Mouse (Mus musculus) neural tube, embryonic 11.5 days (tissue): ENCODE results near the gene Rem1. TPM values are rescaled to one million over a fixed set of nuclear protein-coding genes. Genes with fewer than 3 reads are reported as not detected.

Experiments
- ATAC-seq: fragments of 200-750 bp; cut with Nextera tagmentation; 2 replicates; pipeline ENCODE4 v1.8.0; 2017; ENCODE audit warnings: moderate number of reproducible peaks, mild to moderate bottlenecking, moderate TSS enrichment, moderate library complexity; ENCODE audit not compliant: insufficient read depth, low FRiP score, low TSS enrichment
- DNase-seq: peaks from one replicate; pipeline ENCODE4 v3.0.0-alpha.2; 2015; ENCODE audit warnings: low spot score
- H3K27ac ChIP-seq: fragments of 300-500 bp; sonication (generic); 2 replicates; pipeline ENCODE4 v1.5.1; 2014; ENCODE audit warnings: low read depth, mild to moderate bottlenecking, low read length
- H3K27me3 ChIP-seq: fragments of 300-500 bp; sonication (generic); 2 replicates; pipeline ENCODE4 v1.6.1; 2014; ENCODE audit warnings: mild to moderate bottlenecking, low read length, mixed read lengths; ENCODE audit not compliant: control insufficient read depth, insufficient read depth
- H3K36me3 ChIP-seq: fragments of 300-500 bp; sonication (generic); 2 replicates; pipeline ENCODE4 v1.6.1; 2014; ENCODE audit warnings: mild to moderate bottlenecking, low read length, moderate library complexity, mixed read lengths; ENCODE audit not compliant: control insufficient read depth, insufficient read depth
- H3K4me1 ChIP-seq: fragments of 300-500 bp; sonication (generic); 2 replicates; pipeline ENCODE4 v1.6.1; 2014; ENCODE audit warnings: low read length, mixed read lengths; ENCODE audit not compliant: control insufficient read depth, insufficient read depth
- H3K4me2 ChIP-seq: fragments of 300-500 bp; sonication (generic); 2 replicates; pipeline ENCODE4 v1.6.1; 2014; ENCODE audit warnings: low read depth, mild to moderate bottlenecking, moderate library complexity
- H3K4me3 ChIP-seq: fragments of 300-500 bp; sonication (generic); 2 replicates; pipeline ENCODE4 v1.5.1; 2014; ENCODE audit warnings: low read depth, low read length
- H3K9ac ChIP-seq: fragments of 300-500 bp; sonication (generic); 2 replicates; pipeline ENCODE4 v1.6.1; 2014; ENCODE audit warnings: mild to moderate bottlenecking, low read length
- H3K9me3 ChIP-seq: fragments of 300-500 bp; sonication (generic); 2 replicates; pipeline ENCODE4 v1.6.1; 2016; ENCODE audit warnings: low read length; ENCODE audit not compliant: control insufficient read depth
- WGBS: fragments of 180-500 bp; shearing (Covaris S2); extraction: QIAGEN DNeasy Blood & Tissue Kit; methylation state at CpG from one replicate; pipeline ENCODE4 v1.1.7; 2014; 5-methylcytosine and 5-hydroxymethylcytosine counted together
- polyA plus RNA-seq: library from polyadenylated mRNA; unstranded; fragments of >200 nt; fragmentation: Nextera tagmentation; extraction: Ambion mirVana; gene quantifications from 2 replicates; pipeline ENCODE4 v1.2.1, GENCODE M21; 2014

Rem1 gene
- polyA plus RNA-seq, 1 experiment from 2014 or later = 0.58 TPM

DNA sequence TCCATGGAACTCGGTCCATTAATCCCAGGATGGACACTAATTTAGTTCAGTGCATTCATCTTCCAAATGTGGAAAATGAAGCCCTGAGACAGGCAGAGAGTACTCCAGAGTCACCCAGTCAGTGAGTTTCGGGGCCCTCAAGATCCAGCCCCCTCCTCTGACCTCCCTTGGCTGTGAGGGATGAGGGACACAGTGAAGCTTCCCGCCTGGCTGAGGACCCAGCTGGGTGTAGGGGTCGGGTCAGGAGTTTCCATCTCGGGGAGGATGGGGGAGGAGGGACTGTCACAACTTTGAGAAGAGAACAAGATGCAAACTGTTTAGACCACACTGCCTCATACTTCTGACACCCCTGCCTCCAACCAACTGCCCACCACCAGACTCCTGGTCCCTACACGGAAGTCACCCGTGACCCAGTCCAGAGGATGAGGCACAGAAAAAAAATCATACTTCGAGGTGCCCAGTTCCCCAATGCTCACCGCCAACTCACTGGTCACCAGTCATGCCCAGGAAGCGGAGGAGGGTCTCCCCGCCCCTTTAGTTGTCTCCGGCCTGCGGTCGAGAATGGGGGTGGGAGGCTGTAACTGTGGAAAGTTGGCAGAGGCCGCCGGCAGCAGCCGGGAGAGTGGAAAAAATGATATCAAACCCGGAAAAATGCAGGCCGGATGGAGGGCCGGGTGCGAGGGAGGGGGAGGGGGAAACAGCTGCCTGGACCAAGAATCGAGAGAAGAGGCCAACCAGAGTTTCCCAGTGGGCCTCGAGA, 9.7 kb downstream of the Rem1 start:
- Histone ChIP-seq H3K4me1 (0 out of 2 replicates have a peak, but pooled peaks cover 6% of the 10 kb centered on the region), H3K9ac (no peak overlapping the region), H3K27me3 (no peaks in the 10 kb centered on the region), H3K9me3 (no peaks in the 10 kb centered on the region), H3K4me3 (no peak overlapping the region), H3K4me2 (no peak overlapping the region), H3K36me3 (no peaks in the 10 kb centered on the region), H3K27ac (no peak overlapping the region)
- DNase-seq (no peak), ATAC-seq (no peak)
- WGBS = 77% methylated on average over 23 of the region's 23 CpGs

DNA sequence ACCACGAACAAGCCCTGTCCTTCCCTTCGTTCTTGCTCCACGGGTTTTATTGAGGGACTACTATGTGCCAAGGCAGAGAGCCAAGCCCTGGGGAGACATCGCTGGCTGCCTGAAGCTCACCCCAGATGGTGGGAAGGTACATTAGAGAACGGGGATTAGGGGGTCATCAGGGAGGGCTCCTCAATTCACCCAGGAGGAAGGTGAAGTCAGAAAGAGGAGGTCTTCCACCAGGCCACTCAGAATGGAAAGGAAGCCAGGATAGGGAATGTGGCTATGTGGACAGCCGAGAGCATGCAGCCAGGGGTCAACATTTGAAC, 10.2 kb downstream of the Rem1 start:
- Histone ChIP-seq H3K4me3 (no peak overlapping the region), H3K9me3 (no peaks in the 10 kb centered on the region), H3K27ac (no peak overlapping the region), H3K27me3 (no peaks in the 10 kb centered on the region), H3K4me1 (0 out of 2 replicates have a peak, but pooled peaks cover 6% of the 10 kb centered on the region), H3K9ac (no peak overlapping the region), H3K36me3 (no peaks in the 10 kb centered on the region), H3K4me2 (no peak overlapping the region)
- 88% methylated on average over 6 of the region's 6 CpGs for WGBS
- no peak for DNase-seq
- ATAC-seq = no peak

DNA sequence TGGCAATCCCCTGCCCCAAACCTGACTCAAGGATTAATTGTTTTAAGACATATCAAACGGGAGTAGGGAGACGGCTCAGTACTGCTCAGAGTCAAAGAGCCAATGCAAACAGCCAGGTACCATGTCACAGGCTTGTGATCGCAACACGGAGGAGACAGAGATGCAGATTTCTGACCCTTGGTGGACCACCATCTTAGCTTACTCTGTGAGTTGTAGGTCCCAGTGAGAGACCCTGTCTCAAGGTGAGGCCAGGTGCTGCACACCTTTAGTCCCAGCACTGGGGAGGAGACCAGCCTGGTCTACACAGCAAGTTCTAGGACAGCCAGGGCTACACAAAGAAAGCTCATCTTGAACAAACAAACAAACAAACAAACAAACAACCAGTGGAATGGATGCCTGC, 10.6 kb downstream of the Rem1 start:
- H3K36me3 ChIP-seq = no peaks in the 10 kb centered on the region
- no peak overlapping the region for H3K4me3 ChIP-seq
- no peak overlapping the region for H3K4me2 ChIP-seq
- H3K4me1 ChIP-seq = 0 out of 2 replicates have a peak, but pooled peaks cover 6% of the 10 kb centered on the region
- H3K27me3 ChIP-seq = no peaks in the 10 kb centered on the region
- H3K9ac ChIP-seq = no peak overlapping the region
- ATAC-seq (no peak), DNase-seq (no peak)
- no peaks in the 10 kb centered on the region for H3K9me3 ChIP-seq
- 85% methylated on average over 4 of the region's 4 CpGs for WGBS
- no peak overlapping the region for H3K27ac ChIP-seq

DNA sequence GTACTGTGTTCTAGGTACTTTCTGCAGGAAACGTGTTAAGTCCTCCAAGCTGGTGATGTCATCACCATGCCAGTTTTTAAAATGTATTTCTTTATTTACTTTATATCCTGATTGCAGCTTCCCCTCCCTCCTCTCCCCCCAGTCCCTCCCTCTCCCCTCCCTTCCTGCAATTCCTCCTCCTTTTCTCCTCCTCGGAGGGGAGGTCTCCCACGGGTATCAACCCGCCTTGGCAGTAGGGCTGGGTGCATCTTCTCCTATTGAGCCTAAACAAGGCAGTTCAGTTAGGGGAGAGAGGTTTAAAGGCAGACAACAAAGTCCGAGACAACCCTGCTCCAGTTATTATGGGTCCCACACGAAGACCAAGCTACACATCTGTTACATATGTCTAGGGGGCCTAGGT, 12.1 kb downstream of the Rem1 start:
- no peak overlapping the region for H3K9ac ChIP-seq
- no peaks in the 10 kb centered on the region for H3K36me3 ChIP-seq
- WGBS = 64% methylated on average over 6 of the region's 6 CpGs
- DNase-seq = no peak
- no peak overlapping the region for H3K27ac ChIP-seq
- ATAC-seq = no peak
- H3K4me2 ChIP-seq = no peak overlapping the region
- no peaks in the 10 kb centered on the region for H3K9me3 ChIP-seq
- no peak overlapping the region for H3K4me3 ChIP-seq
- 0 out of 2 replicates have a peak, but pooled peaks cover 6% of the 10 kb centered on the region for H3K4me1 ChIP-seq
- H3K27me3 ChIP-seq = no peaks in the 10 kb centered on the region

DNA sequence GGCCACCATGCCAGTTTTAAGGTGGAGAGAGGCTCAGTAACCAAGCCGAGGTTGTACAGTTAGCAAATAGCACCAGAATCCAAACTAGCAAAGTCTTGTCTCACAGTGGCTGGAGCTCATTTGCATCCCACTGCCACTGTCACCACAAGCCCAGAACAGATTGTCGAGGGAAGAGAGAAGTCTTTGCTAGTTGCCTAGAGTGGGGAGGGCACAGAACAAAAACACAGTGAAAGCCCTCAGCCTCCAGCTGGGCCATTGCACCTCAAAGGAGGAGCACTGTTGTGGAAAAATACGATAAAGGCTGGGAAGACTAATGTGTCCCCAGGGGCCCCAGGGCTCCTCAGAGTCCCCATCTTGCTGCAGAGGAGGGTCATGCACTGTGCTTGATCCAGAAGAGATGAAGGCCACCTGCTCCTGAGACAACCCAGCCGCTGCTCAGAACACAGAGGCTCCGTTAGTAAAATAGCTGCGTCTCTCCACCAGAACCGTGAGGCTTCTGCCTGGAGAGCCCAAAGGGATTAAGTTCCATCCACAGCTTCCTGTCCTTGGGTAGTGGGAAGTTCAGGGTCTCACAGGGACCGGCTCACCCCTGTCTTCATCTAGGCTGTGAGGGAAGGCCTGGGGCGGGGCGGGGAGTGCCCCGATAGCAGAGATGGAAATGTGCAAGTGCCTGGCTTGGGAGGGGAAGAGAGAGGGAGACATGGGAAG, 12.8 kb downstream of the Rem1 start:
- H3K4me2 ChIP-seq = no peak overlapping the region
- no peak overlapping the region for H3K4me3 ChIP-seq
- ATAC-seq (peak; percentile 61; the same call in 1 of the 2 replicates), DNase-seq (peak; percentile 64)
- H3K27ac ChIP-seq = no peak overlapping the region
- no peak overlapping the region for H3K9ac ChIP-seq
- H3K4me1 ChIP-seq = 0 out of 2 replicates have a peak, but pooled peaks cover 6% of the 10 kb centered on the region
- no peaks in the 10 kb centered on the region for H3K27me3 ChIP-seq
- H3K9me3 ChIP-seq = no peaks in the 10 kb centered on the region
- 12% methylated on average over 11 of the region's 11 CpGs for WGBS
- no peaks in the 10 kb centered on the region for H3K36me3 ChIP-seq

DNA sequence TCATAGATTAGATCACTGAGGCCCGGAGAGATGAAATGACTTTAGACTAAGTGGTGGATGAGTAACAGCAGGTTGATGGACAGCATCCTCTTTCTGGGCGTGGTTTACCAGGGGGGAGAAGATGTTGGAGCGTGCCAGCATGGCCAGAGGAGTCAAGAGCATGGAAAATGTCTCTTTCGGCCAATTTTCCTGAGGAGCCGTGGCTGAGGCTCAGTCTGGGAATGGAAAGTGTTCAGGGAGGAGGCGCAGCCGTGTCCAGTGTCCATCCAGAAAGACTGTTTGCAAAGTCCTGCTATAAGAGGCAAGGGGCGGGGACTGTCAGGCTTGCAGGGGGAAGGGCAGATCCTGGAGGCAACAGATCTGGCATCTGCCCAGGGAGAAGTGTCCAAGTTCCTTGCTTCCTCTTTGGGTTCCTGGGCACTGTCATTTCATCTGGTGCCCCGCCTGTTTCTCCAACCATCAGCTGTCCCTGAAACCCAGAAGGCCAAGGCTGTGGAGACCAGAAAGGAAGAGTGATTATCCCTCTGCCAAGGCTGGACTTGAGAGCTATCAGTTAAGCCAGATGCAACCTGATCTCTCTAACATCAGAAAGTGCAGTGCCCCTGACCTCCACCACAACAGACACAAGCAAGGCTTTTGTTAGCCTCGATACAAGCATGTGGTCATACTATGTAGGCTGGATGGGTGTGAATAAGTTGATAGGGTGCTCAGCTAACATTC, 26.3 kb downstream of the Rem1 start:
- Histone ChIP-seq H3K4me3 (no peak overlapping the region), H3K4me1 (0 out of 2 replicates have a peak, but pooled peaks cover 3% of the 10 kb centered on the region), H3K4me2 (no peak overlapping the region), H3K27me3 (no peaks in the 10 kb centered on the region), H3K9ac (no peak overlapping the region), H3K9me3 (no peaks in the 10 kb centered on the region), H3K36me3 (no peaks in the 10 kb centered on the region), H3K27ac (no peak overlapping the region)
- DNase-seq (no peak), ATAC-seq (no peak)
- WGBS = 77% methylated on average over 10 of the region's 10 CpGs

DNA sequence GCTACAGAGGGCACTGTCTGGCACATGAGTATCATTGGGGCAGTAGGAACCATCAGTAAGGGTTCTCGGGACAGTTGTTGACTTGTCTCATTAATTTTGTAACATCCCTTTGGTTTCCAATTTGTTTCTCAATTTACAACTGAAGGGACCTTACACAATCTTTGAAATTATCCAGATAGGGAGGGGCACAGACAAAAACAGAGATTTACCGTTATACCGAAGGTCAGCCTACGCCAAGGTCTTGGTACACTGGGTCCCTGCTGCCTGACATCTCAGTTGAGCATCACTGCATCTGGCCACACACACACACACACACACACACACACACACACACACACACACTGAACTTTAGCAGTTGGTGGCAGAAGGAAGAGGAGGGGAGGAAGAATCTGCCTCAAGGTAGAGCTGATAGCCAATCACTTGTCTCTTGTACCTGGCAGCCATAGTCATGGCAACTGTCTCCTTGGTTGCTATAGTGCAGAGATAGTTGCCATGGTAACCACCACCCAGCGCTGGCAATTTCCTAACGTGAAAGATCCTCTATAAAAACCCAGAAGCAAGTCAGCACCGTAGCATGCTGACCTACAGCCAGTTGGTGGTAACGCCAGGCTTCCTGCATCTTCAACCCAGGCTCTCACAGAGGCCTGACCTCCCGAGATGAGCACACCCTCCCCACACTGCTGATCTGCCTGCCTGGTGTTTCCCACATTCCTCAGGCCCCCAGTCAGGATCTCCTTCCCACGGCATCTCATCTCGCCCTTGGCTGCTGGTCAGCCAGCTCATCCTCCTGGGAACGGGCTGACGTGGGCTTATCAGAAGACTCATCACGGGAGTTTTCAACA, 27.3 kb downstream of the Rem1 start:
- no peak overlapping the region for H3K27ac ChIP-seq
- 55% methylated on average over 14 of the region's 14 CpGs for WGBS
- H3K4me3 ChIP-seq = no peak overlapping the region
- no peaks in the 10 kb centered on the region for H3K36me3 ChIP-seq
- 0 out of 2 replicates have a peak, but pooled peaks cover 3% of the 10 kb centered on the region for H3K4me1 ChIP-seq
- ATAC-seq (no peak), DNase-seq (no peak)
- no peak overlapping the region for H3K9ac ChIP-seq
- H3K9me3 ChIP-seq = no peaks in the 10 kb centered on the region
- no peaks in the 10 kb centered on the region for H3K27me3 ChIP-seq
- no peak overlapping the region for H3K4me2 ChIP-seq

DNA sequence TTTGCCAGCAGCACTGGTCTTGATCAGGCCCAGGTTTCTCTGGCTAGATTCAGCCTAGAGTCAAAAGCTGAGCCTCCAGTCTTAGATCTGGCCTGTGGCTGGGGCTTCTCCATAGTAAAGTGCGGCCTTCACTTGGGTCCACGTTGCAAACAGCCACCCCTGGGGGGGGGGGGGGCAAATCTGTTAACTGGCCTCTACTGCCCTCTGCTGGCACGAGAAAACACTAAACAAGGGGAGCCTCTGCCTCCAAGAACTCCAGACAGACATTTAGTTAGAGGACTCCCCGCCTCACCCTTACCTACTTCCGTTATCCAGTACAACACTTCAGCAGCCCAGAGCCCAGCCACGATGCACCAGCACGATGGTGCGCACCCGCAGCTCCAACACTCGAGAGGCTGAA, 30.6 kb downstream of the Rem1 start:
- H3K9ac ChIP-seq = no peak overlapping the region
- 0 out of 2 replicates have a peak, but pooled peaks cover 3% of the 10 kb centered on the region for H3K4me1 ChIP-seq
- no peaks in the 10 kb centered on the region for H3K9me3 ChIP-seq
- H3K4me3 ChIP-seq = no peak overlapping the region
- H3K36me3 ChIP-seq = no peaks in the 10 kb centered on the region
- H3K27me3 ChIP-seq = no peaks in the 10 kb centered on the region
- H3K27ac ChIP-seq = no peak overlapping the region
- H3K4me2 ChIP-seq = no peak overlapping the region
- DNase-seq = no peak
- WGBS = 59% methylated on average over 10 of the region's 10 CpGs
- ATAC-seq = no peak
